Mouse (Mus musculus): ENCODE data around the gene Tada2b. TPM values are rescaled to one million over a fixed set of nuclear protein-coding genes. Genes with fewer than 3 reads are reported as not detected.

Gene Tada2b
- polyA plus RNA-seq, 1 experiment from 2014 or later, result 2.0 TPM

GRCm38 (mm10) chr5:36462810-36463209, 21.3 kb downstream of the Tada2b start:
- peaks cover 4% of the 10 kb centered on the region for H3K4me1 ChIP-seq (replicated peaks; ENCODE audit: control insufficient read depth, insufficient read depth, low read length)
- no peaks in the 10 kb centered on the region for H3K27me3 ChIP-seq (replicated peaks; ENCODE audit: control insufficient read depth, insufficient read depth, low read length)
- peaks cover 3% of the 10 kb centered on the region; the same call in 1 of the 2 replicates for H3K36me3 ChIP-seq (ENCODE audit: control insufficient read depth, insufficient read depth)
- no peak for ATAC-seq
- H3K4me3 ChIP-seq (ENCODE audit: low read depth, low read length), result no peak overlapping the region
- WGBS, result 19% methylated on average over 7 of the region's 7 CpGs
- no peak overlapping the region for H3K4me2 ChIP-seq (replicated peaks; ENCODE audit: low read depth)
- H3K9ac ChIP-seq (ENCODE audit: low read depth, low read length), result no peak overlapping the region
- H3K27ac ChIP-seq (ENCODE audit: low read depth, low read length), result no peak overlapping the region
- no peaks in the 10 kb centered on the region for H3K9me3 ChIP-seq (ENCODE audit: control insufficient read depth)
- peak; percentile 94 for TF ChIP-seq CTCF (IDR thresholded peaks at IDR 0.05; ENCODE audit: low read depth)

DNA sequence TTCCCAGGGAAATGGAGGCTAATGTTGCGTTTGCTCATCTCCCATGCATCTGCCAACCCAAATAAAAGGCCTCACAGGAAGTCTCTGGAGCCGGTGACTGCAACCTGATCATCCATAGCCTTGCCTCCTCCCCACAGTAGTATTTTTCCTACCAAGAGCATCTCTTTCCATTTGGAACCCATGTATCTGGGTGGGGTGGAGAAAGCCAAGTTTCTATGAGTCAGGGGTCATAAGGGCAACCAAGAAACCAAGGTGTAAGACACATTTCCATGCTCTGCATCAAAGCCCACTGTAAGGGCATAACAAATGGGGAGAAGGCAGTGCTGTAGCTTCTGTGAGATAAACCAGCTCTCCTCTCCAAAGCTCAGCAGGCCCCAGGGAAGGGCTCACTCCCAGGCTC, 22.9 kb downstream of the Tada2b start:
- Histone ChIP-seq H3K9ac (ENCODE audit: low read depth, low read length) (no peak overlapping the region), H3K9me3 (ENCODE audit: control insufficient read depth) (no peaks in the 10 kb centered on the region), H3K4me2 (replicated peaks; ENCODE audit: low read depth) (no peak overlapping the region), H3K27ac (ENCODE audit: low read depth, low read length) (no peak overlapping the region), H3K36me3 (ENCODE audit: control insufficient read depth, insufficient read depth) (no peaks in the 10 kb centered on the region; the same call in 1 of the 2 replicates), H3K4me3 (ENCODE audit: low read depth, low read length) (no peak overlapping the region), H3K27me3 (replicated peaks; ENCODE audit: control insufficient read depth, insufficient read depth, low read length) (no peaks in the 10 kb centered on the region), H3K4me1 (replicated peaks; ENCODE audit: control insufficient read depth, insufficient read depth, low read length) (peaks cover 3% of the 10 kb centered on the region)
- no peak for ATAC-seq
- 53% methylated on average over 2 of the region's 2 CpGs for WGBS
- no peak for TF ChIP-seq CTCF (IDR thresholded peaks at IDR 0.05; ENCODE audit: low read depth)

DNA sequence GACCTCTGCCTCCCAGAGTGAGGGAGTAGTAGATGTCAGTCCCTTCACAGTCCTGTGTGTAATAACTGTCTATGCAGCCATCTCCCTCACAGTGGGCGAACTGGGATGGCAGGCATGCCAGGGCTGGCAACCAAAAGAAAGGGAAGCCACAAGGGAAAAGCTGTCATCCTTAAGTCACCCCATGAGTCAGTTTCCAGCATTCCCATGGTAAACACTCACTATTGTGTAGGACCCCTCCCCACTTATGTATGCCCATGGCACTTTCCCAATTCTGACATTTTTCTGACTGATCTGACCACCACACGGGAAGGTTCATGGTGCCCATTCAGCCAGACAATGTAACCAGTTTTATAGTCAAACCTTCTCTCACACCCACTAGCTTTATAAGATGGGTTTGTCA, 23.4 kb downstream of the Tada2b start:
- no peak for ATAC-seq
- Histone ChIP-seq H3K4me1 (replicated peaks; ENCODE audit: control insufficient read depth, insufficient read depth, low read length) (no peaks in the 10 kb centered on the region), H3K9ac (ENCODE audit: low read depth, low read length) (no peak overlapping the region), H3K9me3 (ENCODE audit: control insufficient read depth) (no peaks in the 10 kb centered on the region), H3K4me3 (ENCODE audit: low read depth, low read length) (no peak overlapping the region), H3K27ac (ENCODE audit: low read depth, low read length) (no peak overlapping the region), H3K36me3 (ENCODE audit: control insufficient read depth, insufficient read depth) (no peaks in the 10 kb centered on the region; the same call in 1 of the 2 replicates), H3K27me3 (replicated peaks; ENCODE audit: control insufficient read depth, insufficient read depth, low read length) (no peaks in the 10 kb centered on the region), H3K4me2 (replicated peaks; ENCODE audit: low read depth) (no peak overlapping the region)
- WGBS, result 86% methylated on average over 2 of the region's 2 CpGs
- no peak for TF ChIP-seq CTCF (IDR thresholded peaks at IDR 0.05; ENCODE audit: low read depth)

- Histone ChIP-seq H3K36me3 (ENCODE audit: control insufficient read depth, insufficient read depth) (no peaks in the 10 kb centered on the region; the same call in 1 of the 2 replicates), H3K4me2 (replicated peaks; ENCODE audit: low read depth) (no peak overlapping the region), H3K4me3 (ENCODE audit: low read depth, low read length) (no peak overlapping the region), H3K4me1 (replicated peaks; ENCODE audit: control insufficient read depth, insufficient read depth, low read length) (no peaks in the 10 kb centered on the region), H3K27me3 (replicated peaks; ENCODE audit: control insufficient read depth, insufficient read depth, low read length) (no peaks in the 10 kb centered on the region), H3K9me3 (ENCODE audit: control insufficient read depth) (no peaks in the 10 kb centered on the region), H3K27ac (ENCODE audit: low read depth, low read length) (no peak overlapping the region), H3K9ac (ENCODE audit: low read depth, low read length) (no peak overlapping the region)
- WGBS, result 4% methylated on average over 4 of the region's 4 CpGs
- no peak for ATAC-seq
- peak; percentile 85 for TF ChIP-seq CTCF (IDR thresholded peaks at IDR 0.05; ENCODE audit: low read depth)
Measured at GRCm38 (mm10) chr5:36458926-36459325, 25.2 kb downstream of the Tada2b start.

DNA sequence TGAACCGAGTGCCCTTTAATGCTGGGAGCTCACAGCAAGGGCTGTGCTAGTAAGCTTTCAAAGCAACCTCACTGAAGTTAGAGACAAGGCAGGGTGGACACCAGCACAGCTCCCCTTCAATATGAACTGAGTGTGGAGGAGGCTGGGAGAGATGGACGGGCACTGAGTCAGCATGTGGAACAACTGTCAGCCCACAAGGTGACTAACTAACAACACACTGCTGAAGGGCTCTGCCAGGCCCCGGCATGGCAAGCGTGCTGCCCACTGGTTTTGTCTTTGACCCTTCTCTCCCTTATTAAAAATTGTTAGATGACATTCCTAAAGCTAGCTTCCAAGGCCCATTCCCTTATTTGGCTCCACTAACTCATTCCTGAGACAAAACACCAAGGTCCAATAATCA, 26.4 kb downstream of the Tada2b start:
- no peak for ATAC-seq
- no peak for TF ChIP-seq CTCF (IDR thresholded peaks at IDR 0.05; ENCODE audit: low read depth)
- no peaks in the 10 kb centered on the region for H3K27me3 ChIP-seq (replicated peaks; ENCODE audit: control insufficient read depth, insufficient read depth, low read length)
- H3K9me3 ChIP-seq (ENCODE audit: control insufficient read depth), result no peaks in the 10 kb centered on the region
- no peaks in the 10 kb centered on the region for H3K4me1 ChIP-seq (replicated peaks; ENCODE audit: control insufficient read depth, insufficient read depth, low read length)
- no peak overlapping the region for H3K4me2 ChIP-seq (replicated peaks; ENCODE audit: low read depth)
- no peak overlapping the region for H3K9ac ChIP-seq (ENCODE audit: low read depth, low read length)
- H3K27ac ChIP-seq (ENCODE audit: low read depth, low read length), result no peak overlapping the region
- H3K4me3 ChIP-seq (ENCODE audit: low read depth, low read length), result no peak overlapping the region
- H3K36me3 ChIP-seq (ENCODE audit: control insufficient read depth, insufficient read depth), result no peaks in the 10 kb centered on the region; the same call in 1 of the 2 replicates
- WGBS, result 79% methylated on average over 4 of the region's 4 CpGs

DNA sequence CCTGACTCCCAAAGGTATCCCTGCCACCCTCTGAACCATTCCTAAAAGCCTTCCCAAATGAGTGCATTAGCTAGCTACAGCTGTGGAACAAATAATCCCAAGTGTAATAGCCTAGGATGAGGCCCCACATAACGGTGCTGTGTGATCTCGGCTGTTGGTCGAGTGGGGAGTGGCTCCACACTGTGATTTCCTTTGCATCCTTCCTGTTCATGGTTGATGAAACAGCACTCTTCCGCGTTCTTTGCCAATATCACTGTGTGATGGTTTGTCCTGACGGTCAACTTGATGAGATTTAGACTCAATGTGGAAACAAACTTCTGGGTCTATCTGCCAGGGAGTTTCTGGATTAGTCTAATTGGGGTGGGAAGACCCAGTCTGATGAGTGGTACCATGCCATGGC, 31.3 kb downstream of the Tada2b start:
- ATAC-seq, result no peak
- H3K9me3 ChIP-seq (ENCODE audit: control insufficient read depth), result no peaks in the 10 kb centered on the region
- H3K9ac ChIP-seq (ENCODE audit: low read depth, low read length), result no peak overlapping the region
- H3K4me2 ChIP-seq (replicated peaks; ENCODE audit: low read depth), result no peak overlapping the region
- H3K4me3 ChIP-seq (ENCODE audit: low read depth, low read length), result no peak overlapping the region
- H3K27ac ChIP-seq (ENCODE audit: low read depth, low read length), result no peak overlapping the region
- H3K36me3 ChIP-seq (ENCODE audit: control insufficient read depth, insufficient read depth), result no peaks in the 10 kb centered on the region
- WGBS, result 76% methylated on average over 6 of the region's 6 CpGs
- H3K4me1 ChIP-seq (replicated peaks; ENCODE audit: control insufficient read depth, insufficient read depth, low read length), result no peaks in the 10 kb centered on the region
- no peaks in the 10 kb centered on the region for H3K27me3 ChIP-seq (replicated peaks; ENCODE audit: control insufficient read depth, insufficient read depth, low read length)
- no peak for TF ChIP-seq CTCF (IDR thresholded peaks at IDR 0.05; ENCODE audit: low read depth)

DNA sequence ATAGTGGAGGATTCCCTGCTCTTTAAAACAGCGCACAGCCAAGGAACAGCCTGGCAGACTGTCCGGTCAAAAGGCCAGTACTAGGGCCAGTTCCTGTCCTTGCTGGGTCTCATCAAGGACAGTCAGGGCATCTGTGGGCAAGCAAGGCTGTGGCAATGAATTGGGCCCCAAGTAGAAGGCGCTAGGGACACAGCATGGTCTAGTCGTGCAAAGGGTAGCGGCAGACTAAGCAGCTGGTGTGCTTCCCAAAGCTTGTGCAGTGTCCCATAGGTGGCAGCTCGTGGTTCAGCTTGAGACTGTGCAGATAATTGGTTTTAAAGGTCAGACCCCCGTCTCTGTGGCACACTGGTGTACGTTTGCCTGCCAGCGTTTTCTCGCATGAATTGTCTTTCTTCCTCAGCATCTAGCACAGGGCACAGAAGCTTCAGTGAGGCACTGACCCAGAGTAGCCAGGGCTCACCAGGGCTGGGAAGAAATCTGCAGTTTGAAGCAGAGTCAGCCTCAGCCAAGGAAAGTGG, 32.2 kb downstream of the Tada2b start:
- TF ChIP-seq CTCF (IDR thresholded peaks at IDR 0.05; ENCODE audit: low read depth), result no peak
- Histone ChIP-seq H3K27me3 (replicated peaks; ENCODE audit: control insufficient read depth, insufficient read depth, low read length) (no peaks in the 10 kb centered on the region), H3K4me3 (ENCODE audit: low read depth, low read length) (no peak overlapping the region), H3K4me1 (replicated peaks; ENCODE audit: control insufficient read depth, insufficient read depth, low read length) (no peaks in the 10 kb centered on the region), H3K27ac (ENCODE audit: low read depth, low read length) (no peak overlapping the region), H3K36me3 (ENCODE audit: control insufficient read depth, insufficient read depth) (no peaks in the 10 kb centered on the region), H3K9ac (ENCODE audit: low read depth, low read length) (no peak overlapping the region), H3K9me3 (ENCODE audit: control insufficient read depth) (no peaks in the 10 kb centered on the region), H3K4me2 (replicated peaks; ENCODE audit: low read depth) (no peak overlapping the region)
- WGBS, result 71% methylated on average over 10 of the region's 10 CpGs
- no peak for ATAC-seq
